Mouse (Mus musculus): ENCODE data around the gene E130114P18Rik. TPM values are rescaled to one million over a fixed set of nuclear protein-coding genes. Genes with fewer than 3 reads are reported as not detected.

Gene E130114P18Rik
- total RNA-seq (2023): not detected

GRCm38 (mm10) chr4:97777706-97778176, at the start of gene E130114P18Rik:
Gene E130114P18Rik (minus strand): TSS chr4:97778078.

GRCm38 (mm10) chr4:97772641-97773040, 5.2 kb downstream of the E130114P18Rik start, which contains the start of gene Nfia:
Gene Nfia (plus strand): TSS chr4:97772734.

Other genes with a start within 250 kb of the E130114P18Rik start
- gene Nfia, start 5.3 kb downstream of the E130114P18Rik start, total RNA-seq (2023): 10 to 100 TPM in 1 of 2 experiments, 1 to 10 TPM in 1; 8.9 to 11.3 TPM

Measured in T-cell, adult 66 days (primary cell).